Mouse (Mus musculus) liver, embryonic 11.5 days (tissue): Measurements from ENCODE around the gene Smim1. TPM values are rescaled to one million over a fixed set of nuclear protein-coding genes. Genes with fewer than 3 reads are reported as not detected.
A peak's percentile ranks its signal among the peaks of the same experiment; 100 is the strongest.

Experiments
- ATAC-seq: fragments of 200-750 bp; cut with Nextera tagmentation; replicated peaks from 2 replicates; pipeline ENCODE4 v1.8.0; 2017; ENCODE audit warnings: moderate number of reproducible peaks, mild to moderate bottlenecking, moderate TSS enrichment, moderate library complexity; ENCODE audit not compliant: low FRiP score
- DNase-seq: peaks from one replicate; pipeline ENCODE4 v3.0.0-alpha.2; 2017; ENCODE audit warnings: low spot score
- H3K27ac ChIP-seq: fragments of 300-500 bp; sonication (generic); 2 replicates; pipeline ENCODE4 v1.5.1; 2014; ENCODE audit warnings: mild to moderate bottlenecking, low read depth, low read length, control low read depth
- H3K27me3 ChIP-seq: fragments of 300-500 bp; sonication (generic); replicated peaks from 2 replicates; pipeline ENCODE4 v1.6.1; 2014; ENCODE audit warnings: low read length, mixed read lengths; ENCODE audit not compliant: control insufficient read depth, insufficient read depth
- H3K36me3 ChIP-seq: fragments of 300-500 bp; sonication (generic); 2 replicates; pipeline ENCODE4 v1.6.1; 2014; ENCODE audit warnings: mild to moderate bottlenecking, low read length, moderate library complexity, mixed read lengths; ENCODE audit not compliant: control insufficient read depth, insufficient read depth
- H3K4me1 ChIP-seq: fragments of 300-500 bp; sonication (generic); replicated peaks from 2 replicates; pipeline ENCODE4 v1.6.1; 2014; ENCODE audit warnings: low read length, mixed read lengths; ENCODE audit not compliant: control insufficient read depth, insufficient read depth
- H3K4me2 ChIP-seq: fragments of 300-500 bp; sonication (generic); 2 replicates; pipeline ENCODE4 v1.6.1; 2014; ENCODE audit warnings: mild to moderate bottlenecking, control low read depth, moderate library complexity
- H3K4me3 ChIP-seq: fragments of 300-500 bp; sonication (generic); 2 replicates; pipeline ENCODE4 v1.5.1; 2014; ENCODE audit warnings: low read depth, low read length, control low read depth
- H3K9ac ChIP-seq: fragments of 300-500 bp; sonication (generic); 2 replicates; pipeline ENCODE4 v1.6.1; 2014; ENCODE audit warnings: low read depth, low read length, control low read depth
- H3K9me3 ChIP-seq: fragments of 300-500 bp; sonication (generic); 2 replicates; pipeline ENCODE4 v1.6.1; 2016; ENCODE audit warnings: low read length, inconsistent platforms, mixed read lengths; ENCODE audit not compliant: control insufficient read depth
- WGBS: fragments of 180-500 bp; shearing (Covaris S2); extraction: QIAGEN DNeasy Blood & Tissue Kit; methylation state at CpG from one replicate; pipeline ENCODE4 v1.1.7; 2014; 5-methylcytosine and 5-hydroxymethylcytosine counted together
- polyA plus RNA-seq: library from polyadenylated mRNA; unstranded; fragments of >200 nt; fragmentation: Nextera tagmentation; extraction: Ambion mirVana; gene quantifications from 2 replicates; pipeline ENCODE4 v1.2.1, GENCODE M21; 2014

Gene Smim1
- polyA plus RNA-seq, 1 experiment from 2014 or later = 426 TPM

- Histone ChIP-seq H3K4me3 (no peak overlapping the region), H3K27ac (no peak overlapping the region), H3K36me3 (no peaks in the 10 kb centered on the region), H3K4me2 (no peak overlapping the region), H3K4me1 (no peaks in the 10 kb centered on the region), H3K27me3 (peaks cover 3% of the 10 kb centered on the region; the same call in 1 of the 2 replicates), H3K9me3 (no peaks in the 10 kb centered on the region), H3K9ac (no peak overlapping the region)
- no peak for DNase-seq
- no peak for ATAC-seq
- 78% methylated on average over 7 of the region's 7 CpGs for WGBS
These were observed 29.5 kb upstream of the Smim1 start for GRCm38 (mm10) chr4:154055482-154055881.

- no peak overlapping the region for H3K4me2 ChIP-seq
- H3K36me3 ChIP-seq = no peaks in the 10 kb centered on the region
- H3K9ac ChIP-seq = no peak overlapping the region
- ATAC-seq = no peak
- no peak overlapping the region for H3K27ac ChIP-seq
- no peak for DNase-seq
- H3K9me3 ChIP-seq = no peaks in the 10 kb centered on the region
- 44% methylated on average over 4 of the region's 4 CpGs for WGBS
- H3K27me3 ChIP-seq = peaks cover 3% of the 10 kb centered on the region; the same call in 1 of the 2 replicates
- H3K4me3 ChIP-seq = no peak overlapping the region
- H3K4me1 ChIP-seq = no peaks in the 10 kb centered on the region
These were observed 27.0 kb upstream of the Smim1 start for GRCm38 (mm10) chr4:154053065-154053464.

DNA sequence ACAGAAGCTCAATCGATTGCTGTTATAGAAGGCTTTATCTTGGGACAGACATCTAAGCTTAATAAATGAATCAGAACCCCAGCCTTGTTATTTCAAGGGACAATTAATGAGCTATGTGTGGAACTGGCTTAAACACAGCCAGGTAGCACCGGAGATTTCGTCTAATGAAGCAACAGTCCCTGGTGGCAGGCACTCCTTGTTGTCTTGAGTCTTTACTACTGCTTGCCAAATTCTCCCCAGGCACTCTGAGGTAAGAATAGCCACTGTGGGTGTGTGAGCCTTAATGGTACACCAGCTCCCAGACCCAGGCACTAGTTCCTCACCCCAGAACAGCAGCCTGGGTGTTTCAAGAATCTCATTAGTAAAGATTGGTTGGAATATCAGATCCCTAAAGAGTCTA, 25.4 kb upstream of the Smim1 start:
- WGBS = 94% methylated on average over 3 of the region's 3 CpGs
- H3K27me3 ChIP-seq = no peaks in the 10 kb centered on the region; the same call in 1 of the 2 replicates
- H3K9ac ChIP-seq = no peak overlapping the region
- no peaks in the 10 kb centered on the region for H3K4me1 ChIP-seq
- H3K9me3 ChIP-seq = no peaks in the 10 kb centered on the region
- no peak overlapping the region for H3K4me2 ChIP-seq
- no peak for ATAC-seq
- no peaks in the 10 kb centered on the region for H3K36me3 ChIP-seq
- no peak overlapping the region for H3K27ac ChIP-seq
- no peak overlapping the region for H3K4me3 ChIP-seq
- DNase-seq = no peak

DNA sequence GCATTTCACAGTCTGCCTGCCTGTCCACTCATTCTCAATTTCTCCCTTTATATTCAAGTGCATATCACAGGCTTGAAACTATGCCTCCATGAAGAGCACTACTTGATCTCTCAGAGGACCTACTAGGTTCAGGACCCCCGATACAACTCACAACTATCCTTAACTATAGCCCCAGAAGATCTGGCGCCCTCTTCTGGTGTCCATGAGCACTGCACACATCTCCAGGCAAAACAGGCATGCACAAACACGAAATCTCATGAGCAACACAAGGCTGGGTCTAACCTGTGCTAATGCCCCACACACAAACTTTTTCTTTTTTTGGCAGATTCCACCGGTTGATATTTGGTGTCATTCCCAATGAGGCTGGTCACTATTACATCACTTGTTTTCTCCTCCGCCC, 19.8 kb upstream of the Smim1 start:
- WGBS = 61% methylated on average over 5 of the region's 5 CpGs

DNA sequence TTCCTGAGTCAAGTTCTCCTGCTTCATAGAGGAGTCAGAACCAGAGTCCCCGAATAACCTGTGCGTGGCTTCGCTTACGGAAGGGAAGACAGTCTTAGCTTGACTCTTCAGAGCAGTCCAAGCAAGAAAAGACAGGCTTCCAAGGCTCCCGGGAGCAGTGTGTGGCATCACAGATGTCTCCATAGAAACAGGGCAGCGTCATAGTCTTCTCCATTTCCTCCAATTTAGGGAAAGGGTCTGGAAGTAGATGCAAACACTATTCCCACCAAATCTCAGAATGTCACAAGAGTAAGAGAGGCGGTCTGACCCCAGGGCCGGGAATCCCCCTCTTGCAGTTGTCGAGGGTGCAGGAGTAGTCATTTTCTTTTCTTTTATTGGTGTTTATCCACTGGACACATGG, 16.5 kb upstream of the Smim1 start, which contains the start of gene Ccdc27:
Gene Ccdc27, minus strand, starts transcription at position 101 of the 400 bp plus-strand sequence.
- 84% methylated on average over 9 of the region's 9 CpGs for whole genome bisulfite sequencing
- no peak within 1 kb of the TSS for H3K4me3 ChIP-seq
- H3K27ac ChIP-seq = no peak within 1 kb of the TSS

More for the DNA sequence above, 19.8 kb upstream of the Smim1 start:
- Histone ChIP-seq H3K27me3 (no peaks in the 10 kb centered on the region), H3K4me2 (no peak overlapping the region), H3K9me3 (no peaks in the 10 kb centered on the region), H3K36me3 (no peaks in the 10 kb centered on the region), H3K4me3 (no peak overlapping the region), H3K9ac (no peak overlapping the region), H3K4me1 (no peaks in the 10 kb centered on the region), H3K27ac (no peak overlapping the region)
- DNase-seq (no peak), ATAC-seq (no peak)

GRCm38 (mm10) chr4:154037123-154037522, 11.1 kb upstream of the Smim1 start:
- H3K9ac ChIP-seq = no peak overlapping the region
- no peak for ATAC-seq
- WGBS = 41% methylated on average over 3 of the region's 3 CpGs

More for the DNA sequence above, 16.5 kb upstream of the Smim1 start, which contains the start of gene Ccdc27:
- Histone ChIP-seq H3K27me3 (no peaks in the 10 kb centered on the region), H3K4me2 (no peak within 1 kb of the TSS), H3K4me1 (no peaks in the 10 kb centered on the region), H3K9ac (no peak within 1 kb of the TSS), H3K36me3 (no peaks in the 10 kb centered on the region), H3K9me3 (no peaks in the 10 kb centered on the region)
- ATAC-seq (no peak), DNase-seq (no peak)

GRCm38 (mm10) chr4:154028646-154029045, 2.6 kb upstream of the Smim1 start:
- H3K36me3 ChIP-seq = no peaks in the 10 kb centered on the region
- no peaks in the 10 kb centered on the region for H3K27me3 ChIP-seq
- no peak overlapping the region for H3K4me2 ChIP-seq
- DNase-seq = no peak
- no peak overlapping the region for H3K27ac ChIP-seq
- H3K4me1 ChIP-seq = peaks cover 32% of the 10 kb centered on the region
- H3K4me3 ChIP-seq = no peak overlapping the region
- H3K9me3 ChIP-seq = no peaks in the 10 kb centered on the region
- ATAC-seq = no peak
- no peak overlapping the region for H3K9ac ChIP-seq

More at GRCm38 (mm10) chr4:154037123-154037522, 11.1 kb upstream of the Smim1 start:
- no peaks in the 10 kb centered on the region for H3K27me3 ChIP-seq
- H3K36me3 ChIP-seq = no peaks in the 10 kb centered on the region
- no peaks in the 10 kb centered on the region for H3K9me3 ChIP-seq
- no peak for DNase-seq
- no peak overlapping the region for H3K27ac ChIP-seq
- no peak overlapping the region for H3K4me3 ChIP-seq
- no peak overlapping the region for H3K4me2 ChIP-seq
- no peaks in the 10 kb centered on the region; the same call in 1 of the 2 replicates for H3K4me1 ChIP-seq

GRCm38 (mm10) chr4:154028066-154028465, 2.0 kb upstream of the Smim1 start:
- no peak overlapping the region for H3K9ac ChIP-seq
- H3K4me3 ChIP-seq = no peak overlapping the region
- no peak for DNase-seq
- WGBS = 86% methylated on average over 7 of the region's 7 CpGs
- no peaks in the 10 kb centered on the region; the same call in 1 of the 2 replicates for H3K36me3 ChIP-seq
- H3K27ac ChIP-seq = no peak overlapping the region
- H3K9me3 ChIP-seq = no peaks in the 10 kb centered on the region
- H3K4me2 ChIP-seq = no peak overlapping the region
- ATAC-seq = no peak
- peaks cover 38% of the 10 kb centered on the region for H3K4me1 ChIP-seq
- H3K27me3 ChIP-seq = no peaks in the 10 kb centered on the region

DNA sequence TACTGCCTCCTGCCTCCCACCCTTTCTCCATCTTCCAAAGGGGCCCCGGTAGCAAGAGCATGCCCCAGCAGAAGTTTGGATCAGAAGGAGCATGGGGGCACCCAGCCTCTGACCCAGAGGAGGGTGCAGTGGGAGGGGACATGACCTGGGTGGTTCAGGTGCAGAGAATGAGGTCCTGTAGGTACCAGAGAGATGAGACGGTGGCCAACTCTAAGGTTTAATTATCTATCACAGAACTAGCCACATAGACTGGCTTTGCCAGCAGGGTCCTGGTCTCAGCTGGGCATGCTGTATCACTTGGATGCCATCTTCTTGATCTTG, 371 bp upstream of the Smim1 start:
- H3K4me3 ChIP-seq = peak overlapping the region; percentile 81
- H3K27ac ChIP-seq = peak overlapping the region; percentile 94; the same call in 1 of the 2 replicates
- ATAC-seq = no peak
- DNase-seq = no peak
- peaks cover 14% of the 10 kb centered on the region for H3K36me3 ChIP-seq
- H3K27me3 ChIP-seq = no peaks in the 10 kb centered on the region
- WGBS = 18% methylated on average over 2 of the region's 2 CpGs
- peaks cover 49% of the 10 kb centered on the region for H3K4me1 ChIP-seq
- peak overlapping the region; percentile 92 for H3K9ac ChIP-seq
- H3K9me3 ChIP-seq = no peaks in the 10 kb centered on the region
- H3K4me2 ChIP-seq = peak overlapping the region; percentile 88
